Mouse (Mus musculus): ENCODE data around the gene Gk5. TPM values are rescaled to one million over a fixed set of nuclear protein-coding genes. Genes with fewer than 3 reads are reported as not detected.

The Gk5 gene
- polyA plus RNA-seq, 1 experiment, result 1.5 TPM

DNA sequence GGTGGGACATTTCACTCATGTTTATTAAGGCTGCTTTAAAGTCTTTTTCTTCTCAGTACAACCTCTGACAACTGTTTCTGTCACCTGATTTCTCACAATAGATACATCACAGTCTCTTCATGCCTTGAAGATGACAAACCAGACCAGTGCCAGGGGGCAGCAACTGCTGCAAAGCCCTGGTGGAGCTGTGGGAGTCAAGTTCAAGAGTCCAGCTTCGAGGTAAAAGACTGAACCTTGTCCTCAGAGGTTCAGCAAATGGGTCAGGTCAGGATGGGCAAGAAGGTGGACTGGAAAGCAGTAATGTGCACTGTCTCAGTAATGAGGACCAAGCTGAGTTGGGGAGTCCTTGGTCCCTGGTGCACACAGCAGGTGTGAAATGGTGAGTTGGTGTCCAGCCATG is 24.8 kb upstream of the Gk5 start:
- no peaks in the 10 kb centered on the region for H3K27me3 ChIP-seq (ENCODE audit: control insufficient read depth, insufficient read depth, low read length)
- H3K4me1 ChIP-seq (ENCODE audit: control insufficient read depth, insufficient read depth, insufficient read length), result no peaks in the 10 kb centered on the region
- TF ChIP-seq POLR2A (IDR thresholded peaks at IDR 0.05; ENCODE audit: low read depth, low read length) (no peak), CTCF (IDR thresholded peaks at IDR 0.05; ENCODE audit: extremely low read depth, insufficient read depth, insufficient read length, insufficient replicate concordance) (no peak)
- 44% methylated on average over 1 of the region's 1 CpGs for WGBS
- no peak overlapping the region for H3K27ac ChIP-seq (ENCODE audit: insufficient read depth, low read length)
- DNase-seq (ENCODE audit: low read depth in 1 of 2, low spot score in 2 of 2), result no peak
- no peak overlapping the region for H3K4me3 ChIP-seq (ENCODE audit: extremely low read depth, insufficient read depth, insufficient read length)
- H3K36me3 ChIP-seq (ENCODE audit: control insufficient read depth, insufficient read depth, low read length), result no peaks in the 10 kb centered on the region

DNA sequence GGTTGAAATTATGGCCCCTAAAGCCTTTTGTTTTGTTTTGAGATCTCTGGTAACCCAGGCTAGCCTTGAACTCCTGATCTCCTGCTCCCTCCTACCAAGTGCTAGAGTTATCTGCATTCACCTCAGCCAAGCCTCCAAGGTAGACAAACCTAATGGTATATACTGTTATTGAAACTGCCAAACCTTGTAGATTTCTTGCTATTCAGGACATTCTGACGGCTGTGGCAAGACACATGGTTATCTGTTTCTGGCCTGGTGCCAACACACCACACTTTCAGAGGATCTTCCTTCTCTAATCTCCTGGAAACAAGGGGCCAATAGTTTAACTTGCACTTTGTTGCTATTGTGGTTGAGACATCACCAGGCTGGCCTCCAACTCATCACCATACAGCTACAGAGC is 24.0 kb upstream of the Gk5 start:
- TF ChIP-seq POLR2A (IDR thresholded peaks at IDR 0.05; ENCODE audit: low read depth, low read length), result no peak
- TF ChIP-seq CTCF (IDR thresholded peaks at IDR 0.05; ENCODE audit: extremely low read depth, insufficient read depth, insufficient read length, insufficient replicate concordance), result no peak
- WGBS, result 73% methylated on average over 1 of the region's 1 CpGs
- no peak overlapping the region for H3K27ac ChIP-seq (ENCODE audit: insufficient read depth, low read length)
- H3K4me3 ChIP-seq (ENCODE audit: extremely low read depth, insufficient read depth, insufficient read length), result no peak overlapping the region
- no peaks in the 10 kb centered on the region for H3K36me3 ChIP-seq (ENCODE audit: control insufficient read depth, insufficient read depth, low read length)
- no peaks in the 10 kb centered on the region for H3K27me3 ChIP-seq (ENCODE audit: control insufficient read depth, insufficient read depth, low read length)
- no peaks in the 10 kb centered on the region for H3K4me1 ChIP-seq (ENCODE audit: control insufficient read depth, insufficient read depth, insufficient read length)
- DNase-seq (ENCODE audit: low read depth in 1 of 2, low spot score in 2 of 2), result no peak

DNA sequence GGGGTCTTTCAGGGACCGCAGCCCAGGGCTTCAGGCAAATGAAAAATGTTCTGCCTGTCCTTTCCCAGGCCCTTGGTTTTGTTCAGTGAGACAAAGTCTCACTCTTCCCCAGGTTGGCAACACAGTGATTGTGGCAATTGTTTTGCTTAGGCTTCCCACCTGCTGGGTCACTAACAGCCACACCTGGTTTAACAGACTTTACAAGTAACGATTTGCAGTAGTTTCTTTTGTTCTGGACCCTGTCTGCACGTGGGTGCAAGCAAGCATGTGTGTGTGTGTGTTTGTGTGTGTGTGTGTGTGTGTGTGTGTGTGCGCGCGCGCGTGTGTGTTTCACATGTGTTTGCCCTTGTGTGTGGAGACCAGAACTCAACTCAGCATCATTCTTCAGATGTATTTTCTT is 16.3 kb upstream of the Gk5 start:
- TF ChIP-seq POLR2A (IDR thresholded peaks at IDR 0.05; ENCODE audit: low read depth, low read length) (no peak), CTCF (IDR thresholded peaks at IDR 0.05; ENCODE audit: extremely low read depth, insufficient read depth, insufficient read length, insufficient replicate concordance) (no peak)
- no peak for DNase-seq (ENCODE audit: low read depth in 1 of 2, low spot score in 2 of 2)
- WGBS, result 88% methylated on average over 8 of the region's 8 CpGs
- no peaks in the 10 kb centered on the region for H3K4me1 ChIP-seq (ENCODE audit: control insufficient read depth, insufficient read depth, insufficient read length)
- H3K36me3 ChIP-seq (ENCODE audit: control insufficient read depth, insufficient read depth, low read length), result no peaks in the 10 kb centered on the region
- no peak overlapping the region for H3K27ac ChIP-seq (ENCODE audit: insufficient read depth, low read length)
- no peaks in the 10 kb centered on the region for H3K27me3 ChIP-seq (ENCODE audit: control insufficient read depth, insufficient read depth, low read length)
- no peak overlapping the region for H3K4me3 ChIP-seq (ENCODE audit: extremely low read depth, insufficient read depth, insufficient read length)

DNA sequence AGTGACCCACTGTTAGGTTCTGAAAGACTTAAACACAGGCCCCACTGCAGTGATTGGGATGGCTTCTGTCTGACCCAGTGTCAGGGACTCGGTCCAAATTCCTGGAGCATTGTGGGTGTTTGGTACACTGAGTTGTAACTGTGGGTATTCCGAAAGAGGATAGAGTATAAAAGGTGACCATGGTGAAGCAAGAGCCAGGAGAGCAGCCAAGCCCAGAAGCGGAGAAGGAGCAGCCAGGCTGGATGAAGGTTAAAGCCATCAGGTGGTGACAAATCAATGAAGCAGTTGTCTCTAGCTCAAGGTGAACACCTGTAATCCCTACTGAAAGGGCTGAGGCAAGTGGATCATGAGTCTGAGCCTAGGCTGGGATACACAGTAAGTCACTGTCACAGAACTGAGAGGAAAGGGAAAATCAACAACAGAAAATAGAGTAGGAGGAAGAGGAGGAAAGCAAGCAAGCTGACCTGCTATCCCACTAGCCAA is 6.2 kb upstream of the Gk5 start:
- DNase-seq (ENCODE audit: low read depth in 1 of 2, low spot score in 2 of 2), result no peak
- Histone ChIP-seq H3K36me3 (ENCODE audit: control insufficient read depth, insufficient read depth, low read length) (no peaks in the 10 kb centered on the region), H3K4me1 (ENCODE audit: control insufficient read depth, insufficient read depth, insufficient read length) (no peaks in the 10 kb centered on the region), H3K27ac (ENCODE audit: insufficient read depth, low read length) (no peak overlapping the region), H3K4me3 (ENCODE audit: extremely low read depth, insufficient read depth, insufficient read length) (no peak overlapping the region), H3K27me3 (ENCODE audit: control insufficient read depth, insufficient read depth, low read length) (no peaks in the 10 kb centered on the region)
- WGBS, result 88% methylated on average over 3 of the region's 3 CpGs
- TF ChIP-seq CTCF (IDR thresholded peaks at IDR 0.05; ENCODE audit: extremely low read depth, insufficient read depth, insufficient read length, insufficient replicate concordance) (no peak), POLR2A (IDR thresholded peaks at IDR 0.05; ENCODE audit: low read depth, low read length) (no peak)

DNA sequence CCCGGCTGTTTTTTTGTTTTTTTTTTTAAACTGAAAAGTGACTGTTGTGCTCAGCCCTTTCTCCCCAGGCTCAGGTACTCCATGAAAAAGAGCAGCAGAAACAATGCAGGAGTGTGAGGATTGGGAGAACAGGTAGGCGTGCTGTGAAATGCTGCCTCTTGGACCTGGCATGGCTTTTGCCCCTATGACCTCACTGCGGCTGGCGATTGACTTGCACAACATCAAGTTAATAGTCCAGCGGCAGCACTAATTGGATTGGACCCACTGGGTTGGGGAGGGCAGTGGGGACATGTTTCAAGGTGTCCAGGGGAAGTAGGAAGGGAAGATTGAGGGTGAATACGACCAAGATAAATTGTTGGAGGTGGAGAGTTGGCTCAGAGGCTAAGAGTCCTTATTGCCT is 2.4 kb upstream of the Gk5 start:
- no peak overlapping the region for H3K4me3 ChIP-seq (ENCODE audit: extremely low read depth, insufficient read depth, insufficient read length)
- WGBS, result 90% methylated on average over 6 of the region's 6 CpGs
- H3K27me3 ChIP-seq (ENCODE audit: control insufficient read depth, insufficient read depth, low read length), result no peaks in the 10 kb centered on the region
- no peak for DNase-seq (ENCODE audit: low read depth in 1 of 2, low spot score in 2 of 2)
- H3K27ac ChIP-seq (ENCODE audit: insufficient read depth, low read length), result no peak overlapping the region
- H3K36me3 ChIP-seq (ENCODE audit: control insufficient read depth, insufficient read depth, low read length), result no peaks in the 10 kb centered on the region
- no peak for TF ChIP-seq CTCF (IDR thresholded peaks at IDR 0.05; ENCODE audit: extremely low read depth, insufficient read depth, insufficient read length, insufficient replicate concordance)
- no peak for TF ChIP-seq POLR2A (IDR thresholded peaks at IDR 0.05; ENCODE audit: low read depth, low read length)
- peaks cover 7% of the 10 kb centered on the region for H3K4me1 ChIP-seq (ENCODE audit: control insufficient read depth, insufficient read depth, insufficient read length)

DNA sequence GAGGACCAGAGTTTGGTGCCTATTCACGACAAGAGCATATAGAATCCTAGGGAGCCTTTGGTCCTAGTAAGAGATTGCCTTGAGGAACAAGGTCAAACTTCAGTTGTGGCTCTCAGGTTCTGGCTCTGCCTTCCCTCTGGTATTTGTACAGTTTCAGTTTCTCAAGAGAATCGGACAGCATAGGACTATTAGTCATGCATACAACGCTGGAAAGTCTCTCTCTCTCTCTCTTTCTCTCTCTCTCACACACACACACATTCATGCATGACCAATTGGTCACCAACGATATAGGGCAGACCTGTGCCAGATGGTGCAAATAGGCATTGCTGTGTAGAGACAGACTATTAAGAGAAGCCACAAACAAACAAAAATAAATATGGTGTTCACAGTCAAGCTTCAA is 946 bp upstream of the Gk5 start:
- Histone ChIP-seq H3K27me3 (ENCODE audit: control insufficient read depth, insufficient read depth, low read length) (no peaks in the 10 kb centered on the region), H3K27ac (ENCODE audit: insufficient read depth, low read length) (no peak overlapping the region), H3K36me3 (ENCODE audit: control insufficient read depth, insufficient read depth, low read length) (no peaks in the 10 kb centered on the region), H3K4me3 (ENCODE audit: extremely low read depth, insufficient read depth, insufficient read length) (no peak overlapping the region), H3K4me1 (ENCODE audit: control insufficient read depth, insufficient read depth, insufficient read length) (peaks cover 7% of the 10 kb centered on the region)
- DNase-seq (ENCODE audit: low read depth in 1 of 2, low spot score in 2 of 2), result no peak
- TF ChIP-seq CTCF (IDR thresholded peaks at IDR 0.05; ENCODE audit: extremely low read depth, insufficient read depth, insufficient read length, insufficient replicate concordance) (no peak), POLR2A (IDR thresholded peaks at IDR 0.05; ENCODE audit: low read depth, low read length) (no peak)
- 56% methylated on average over 4 of the region's 4 CpGs for WGBS

DNA sequence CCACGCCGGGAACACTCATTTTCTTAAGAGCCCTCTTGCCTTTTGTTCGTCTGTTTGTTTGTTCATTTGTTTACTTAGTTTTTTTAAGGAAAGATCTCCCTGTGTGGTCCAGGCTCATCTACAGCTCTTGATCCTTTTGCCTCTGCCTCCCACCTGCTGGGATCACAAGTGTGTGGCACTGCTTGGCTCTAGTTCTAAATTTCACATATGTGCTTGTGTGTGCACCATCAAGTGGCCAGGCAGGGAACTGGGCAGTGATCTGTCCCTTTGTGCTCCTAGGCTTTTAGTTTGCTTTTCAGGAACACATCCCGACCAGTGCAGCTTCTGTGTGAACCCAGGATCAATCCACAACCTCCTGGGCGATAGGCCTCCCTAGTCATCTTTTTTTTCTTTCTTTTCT is 8.8 kb downstream of the Gk5 start:
- Histone ChIP-seq H3K4me1 (ENCODE audit: control insufficient read depth, insufficient read depth, insufficient read length) (no peaks in the 10 kb centered on the region), H3K4me3 (ENCODE audit: extremely low read depth, insufficient read depth, insufficient read length) (no peak overlapping the region), H3K36me3 (ENCODE audit: control insufficient read depth, insufficient read depth, low read length) (no peaks in the 10 kb centered on the region), H3K27ac (ENCODE audit: insufficient read depth, low read length) (no peak overlapping the region), H3K27me3 (ENCODE audit: control insufficient read depth, insufficient read depth, low read length) (no peaks in the 10 kb centered on the region)
- TF ChIP-seq CTCF (IDR thresholded peaks at IDR 0.05; ENCODE audit: extremely low read depth, insufficient read depth, insufficient read length, insufficient replicate concordance), result no peak
- TF ChIP-seq POLR2A (IDR thresholded peaks at IDR 0.05; ENCODE audit: low read depth, low read length), result no peak
- WGBS, result 93% methylated on average over 5 of the region's 5 CpGs
- DNase-seq (ENCODE audit: low read depth in 1 of 2, low spot score in 2 of 2), result no peak

Data from spleen, adult 2 months (tissue).